Mouse (Mus musculus) kidney, embryonic 15.5 days (tissue): Measurements from ENCODE around the gene Snupn. TPM values are rescaled to one million over a fixed set of nuclear protein-coding genes. Genes with fewer than 3 reads are reported as not detected.
"Not testable (repeated sequence)": the region's sequence is repeated elsewhere in the genome, so short reads cannot be mapped to it uniquely, and the experiment has no call there.

Experiments used
- ATAC-seq: fragments of 200-750 bp; cut with Nextera tagmentation; replicated peaks from 2 replicates; pipeline ENCODE4 v1.8.0; 2017; ENCODE audit warnings: moderate TSS enrichment; ENCODE audit not compliant: low FRiP score
- H3K27ac ChIP-seq: fragments of 300-500 bp; sonication (generic); 2 replicates; pipeline ENCODE4 v1.5.1; 2015; ENCODE audit warnings: mild to moderate bottlenecking, inconsistent platforms
- H3K27me3 ChIP-seq: fragments of 300-500 bp; sonication (generic); 2 replicates; pipeline ENCODE4 v1.6.1; 2015; ENCODE audit warnings: inconsistent platforms
- H3K36me3 ChIP-seq: fragments of 300-500 bp; sonication (generic); 2 replicates; pipeline ENCODE4 v1.6.1; 2015; ENCODE audit warnings: inconsistent platforms
- H3K4me1 ChIP-seq: fragments of 300-500 bp; sonication (generic); 2 replicates; pipeline ENCODE4 v1.6.1; 2015; ENCODE audit warnings: inconsistent platforms
- H3K4me2 ChIP-seq: fragments of 300-500 bp; sonication (generic); 2 replicates; pipeline ENCODE4 v1.6.1; 2015; ENCODE audit warnings: moderate library complexity, mild to moderate bottlenecking, inconsistent platforms
- H3K4me3 ChIP-seq: fragments of 300-500 bp; sonication (generic); replicated peaks from 2 replicates; pipeline ENCODE4 v1.5.1; 2015; ENCODE audit warnings: mild to moderate bottlenecking, inconsistent platforms
- H3K9ac ChIP-seq: fragments of 300-500 bp; sonication (generic); 2 replicates; pipeline ENCODE4 v1.6.1; 2015; ENCODE audit warnings: mild to moderate bottlenecking, inconsistent platforms
- H3K9me3 ChIP-seq: fragments of 300-500 bp; sonication (generic); replicated peaks from 2 replicates; pipeline ENCODE4 v1.6.1; 2016; ENCODE audit warnings: inconsistent platforms
- WGBS: fragments of 180-500 bp; shearing (Covaris S2); methylation state at CpG from one replicate; pipeline ENCODE4 v1.1.7; 2015; ENCODE audit warnings: mixed read lengths; 5-methylcytosine and 5-hydroxymethylcytosine counted together
- polyA plus RNA-seq: library from polyadenylated mRNA; unstranded; fragments of >200 nt; fragmentation: Nextera tagmentation; extraction: Ambion mirVana; gene quantifications from 2 replicates; pipeline ENCODE4 v1.2.1, GENCODE M21; 2015

Snupn gene
- 24.1 and 28.3 TPM in 2 replicates for polyA plus RNA-seq

DNA sequence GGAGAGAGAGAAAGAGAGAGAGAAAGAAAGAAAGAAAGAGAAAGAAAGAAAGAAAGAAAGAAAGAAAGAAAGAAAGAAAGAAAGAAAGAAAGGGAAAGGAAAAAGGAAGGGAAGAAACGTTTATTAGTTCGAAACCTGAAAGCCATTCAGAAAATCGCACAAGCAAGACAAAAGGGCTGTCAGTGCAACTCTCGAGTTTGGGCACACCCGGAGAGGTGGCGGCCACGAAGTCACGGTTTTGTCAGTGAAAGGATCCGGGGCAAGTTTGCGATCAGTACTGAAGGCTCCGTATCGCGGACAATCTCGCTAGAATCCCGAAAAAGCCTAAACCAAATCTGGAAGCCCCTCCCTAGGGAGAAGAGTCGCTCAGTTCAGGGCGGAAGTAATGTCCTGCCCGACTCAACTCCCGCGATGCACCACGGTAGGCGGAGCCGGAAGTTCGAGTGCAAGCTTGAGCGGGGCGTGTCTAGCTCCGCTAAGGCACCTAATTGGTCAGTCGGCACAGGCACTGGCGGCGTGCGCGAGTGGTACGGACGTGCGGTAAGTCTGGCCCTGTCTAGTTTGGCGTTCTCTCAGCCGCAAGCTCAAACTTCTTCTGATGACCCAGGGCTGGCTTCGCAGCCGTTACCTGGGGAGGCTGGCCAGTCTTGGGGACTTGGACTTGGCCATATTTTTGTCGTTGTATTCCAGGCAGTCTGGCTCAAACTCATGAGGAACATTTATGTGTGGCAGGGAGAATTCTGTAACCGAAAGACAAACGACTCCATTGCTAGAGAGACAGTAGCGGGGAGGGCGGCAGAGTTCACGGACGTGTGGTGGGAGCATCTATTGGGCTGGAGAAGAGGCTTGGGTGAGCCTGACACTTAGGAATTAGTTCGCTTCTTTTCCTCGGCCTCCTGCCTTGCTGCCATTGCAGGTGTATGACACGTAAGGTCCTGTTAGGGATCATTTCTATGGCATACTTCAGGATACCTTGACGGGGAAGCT, at the start of gene Snupn:
Gene Snupn, plus strand, starts transcription at position 465 of the 987 bp plus-strand sequence.
- ATAC-seq, result peak; percentile 99
- under 1% methylated on average over 50 of the region's 50 CpGs for WGBS
- peak within 1 kb of the TSS; percentile 84 for H3K4me2 ChIP-seq

GRCm38 (mm10) chr9:56901187-56901586, 49.5 kb upstream of the Snupn start:
- no peak overlapping the region for H3K4me2 ChIP-seq
- H3K9ac ChIP-seq, result no peak overlapping the region
- peaks cover 22% of the 10 kb centered on the region for H3K4me1 ChIP-seq
- H3K27me3 ChIP-seq, result no peaks in the 10 kb centered on the region
- no peak for ATAC-seq
- 59% methylated on average over 8 of the region's 8 CpGs for WGBS
- peak overlapping the region; percentile 37; the same call in 1 of the 2 replicates for H3K27ac ChIP-seq
- H3K4me3 ChIP-seq, result no peak overlapping the region
- H3K9me3 ChIP-seq, result no peaks in the 10 kb centered on the region
- peaks cover 4% of the 10 kb centered on the region; the same call in 1 of the 2 replicates for H3K36me3 ChIP-seq

More for the DNA sequence above, at the start of gene Snupn:
- Histone ChIP-seq H3K27me3 (no peaks in the 10 kb centered on the region), H3K9ac (peak within 1 kb of the TSS; percentile 82), H3K36me3 (no peaks in the 10 kb centered on the region), H3K4me3 (peak within 1 kb of the TSS; percentile 73), H3K9me3 (no peaks in the 10 kb centered on the region), H3K4me1 (peaks cover 16% of the 10 kb centered on the region), H3K27ac (peak within 1 kb of the TSS; percentile 90)

DNA sequence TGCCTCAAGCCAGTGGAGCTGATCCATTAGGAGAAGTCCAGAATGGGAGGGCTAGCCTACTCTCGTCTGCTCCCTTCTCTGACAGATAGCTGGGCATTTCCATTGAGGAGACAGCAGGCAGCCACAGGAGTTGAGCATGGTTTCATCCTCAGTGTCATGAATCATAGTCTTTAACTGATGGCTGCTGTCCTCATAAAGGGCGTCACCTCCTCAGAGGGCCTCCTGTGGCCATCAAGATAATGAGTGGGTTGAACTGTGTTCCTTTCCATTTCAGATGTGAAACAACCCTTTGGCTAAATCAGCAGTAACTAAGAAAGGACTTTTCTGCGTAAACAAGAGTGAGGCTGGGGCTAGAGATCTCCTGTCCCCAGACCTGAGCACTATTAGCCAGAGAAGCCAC, 47.0 kb upstream of the Snupn start:
- Histone ChIP-seq H3K4me2 (no peak overlapping the region), H3K36me3 (no peaks in the 10 kb centered on the region), H3K9ac (no peak overlapping the region), H3K27me3 (no peaks in the 10 kb centered on the region), H3K4me3 (no peak overlapping the region), H3K4me1 (peaks cover 20% of the 10 kb centered on the region), H3K27ac (no peak overlapping the region), H3K9me3 (no peaks in the 10 kb centered on the region)
- 83% methylated on average over 3 of the region's 3 CpGs for WGBS
- no peak for ATAC-seq

DNA sequence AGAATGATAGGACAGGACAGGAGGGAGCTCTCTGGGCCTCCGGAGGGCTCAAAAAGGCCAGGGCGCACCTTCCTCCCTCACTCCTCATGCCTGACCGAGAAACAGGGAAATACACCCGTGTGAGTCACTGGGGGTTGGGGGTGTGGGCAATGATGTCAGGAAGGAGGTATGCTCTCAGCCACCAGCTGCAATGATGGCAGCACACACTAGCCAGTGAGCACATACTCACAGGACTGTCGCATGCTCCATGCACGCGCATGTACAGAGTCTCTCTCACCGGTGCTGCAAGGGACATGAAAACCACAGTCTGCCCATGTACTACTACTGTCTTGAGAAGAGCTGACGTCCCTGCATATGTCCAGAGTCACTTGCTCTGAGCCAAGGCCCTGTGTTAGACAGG, 43.1 kb upstream of the Snupn start:
- 78% methylated on average over 9 of the region's 9 CpGs for WGBS

GRCm38 (mm10) chr9:56909991-56910390, 40.7 kb upstream of the Snupn start:
- not testable (repeated sequence) for H3K27me3 ChIP-seq, ATAC-seq, H3K9ac ChIP-seq, H3K4me2 ChIP-seq, H3K4me3 ChIP-seq, H3K27ac ChIP-seq, H3K9me3 ChIP-seq, H3K36me3 ChIP-seq, H3K4me1 ChIP-seq
- 48% methylated on average over 4 of the region's 4 CpGs for WGBS

More for the DNA sequence above, 43.1 kb upstream of the Snupn start:
- Histone ChIP-seq H3K27ac (no peak overlapping the region), H3K27me3 (no peaks in the 10 kb centered on the region), H3K9me3 (no peaks in the 10 kb centered on the region), H3K4me2 (no peak overlapping the region), H3K4me3 (no peak overlapping the region), H3K36me3 (no peaks in the 10 kb centered on the region), H3K9ac (no peak overlapping the region), H3K4me1 (no peaks in the 10 kb centered on the region)
- no peak for ATAC-seq

DNA sequence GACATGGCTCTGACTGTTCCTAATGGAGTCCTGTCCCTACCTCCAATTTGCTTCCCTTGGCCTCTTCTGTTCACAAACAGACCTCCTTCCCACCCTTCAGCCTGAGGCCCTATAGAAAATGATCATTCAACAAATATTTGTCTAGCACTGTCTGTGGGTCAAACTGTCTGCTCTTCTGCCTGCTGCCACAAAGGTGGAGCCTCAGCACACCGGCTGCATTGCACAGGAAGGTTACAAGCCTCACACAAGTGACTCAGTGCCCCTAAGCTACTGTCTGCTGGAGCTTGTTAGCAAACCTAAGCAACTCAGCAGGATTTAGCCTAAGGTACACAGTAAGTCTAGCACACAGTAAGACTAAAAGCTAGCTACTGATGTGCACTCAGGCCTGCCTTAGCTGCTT, 39.7 kb upstream of the Snupn start:
- Histone ChIP-seq H3K4me1 (no peaks in the 10 kb centered on the region), H3K36me3 (peaks cover 12% of the 10 kb centered on the region), H3K27me3 (no peaks in the 10 kb centered on the region), H3K9ac (no peak overlapping the region), H3K4me2 (no peak overlapping the region), H3K9me3 (no peaks in the 10 kb centered on the region), H3K27ac (no peak overlapping the region), H3K4me3 (no peak overlapping the region)
- WGBS, result 70% methylated on average over 1 of the region's 1 CpGs
- ATAC-seq, result no peak

DNA sequence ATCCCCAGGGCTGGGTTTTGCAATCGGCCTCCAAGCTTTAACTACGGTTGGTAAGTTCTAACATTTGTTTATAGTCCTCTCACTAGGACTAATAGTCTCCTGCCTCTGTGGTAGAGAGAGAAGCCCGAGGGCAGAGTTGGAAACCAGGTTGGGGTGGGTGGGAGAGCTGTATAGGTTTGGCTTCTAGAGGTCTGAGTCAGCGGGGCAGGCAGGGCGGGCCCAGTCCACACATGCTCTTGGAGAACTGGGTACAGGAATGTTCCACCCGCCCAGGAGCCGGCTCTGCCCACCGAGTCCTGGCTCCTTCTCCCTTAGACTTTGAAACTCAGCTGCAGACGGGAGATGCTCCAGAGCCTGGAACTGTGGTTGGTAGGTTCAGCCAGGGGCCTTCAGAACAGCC, 36.7 kb upstream of the Snupn start:
- H3K36me3 ChIP-seq, result peaks cover 38% of the 10 kb centered on the region
- H3K4me3 ChIP-seq, result no peak overlapping the region
- ATAC-seq, result no peak
- WGBS, result 86% methylated on average over 9 of the region's 9 CpGs
- H3K27me3 ChIP-seq, result no peaks in the 10 kb centered on the region
- no peaks in the 10 kb centered on the region for H3K9me3 ChIP-seq
- no peak overlapping the region for H3K27ac ChIP-seq
- no peak overlapping the region for H3K4me2 ChIP-seq
- H3K4me1 ChIP-seq, result no peaks in the 10 kb centered on the region
- H3K9ac ChIP-seq, result no peak overlapping the region

GRCm38 (mm10) chr9:56915116-56915515, 35.6 kb upstream of the Snupn start:
- Histone ChIP-seq H3K27ac (no peak overlapping the region), H3K4me3 (no peak overlapping the region), H3K9ac (no peak overlapping the region), H3K27me3 (no peaks in the 10 kb centered on the region), H3K36me3 (peaks cover 48% of the 10 kb centered on the region), H3K9me3 (no peaks in the 10 kb centered on the region), H3K4me1 (no peaks in the 10 kb centered on the region), H3K4me2 (no peak overlapping the region)
- WGBS, result 95% methylated on average over 1 of the region's 1 CpGs
- no peak for ATAC-seq

- 75% methylated on average over 5 of the region's 5 CpGs for WGBS
- no peak for ATAC-seq
- H3K9ac ChIP-seq, result no peak overlapping the region
- H3K4me3 ChIP-seq, result no peak overlapping the region
- no peaks in the 10 kb centered on the region for H3K4me1 ChIP-seq
- H3K36me3 ChIP-seq, result peaks cover 52% of the 10 kb centered on the region
- H3K27me3 ChIP-seq, result no peaks in the 10 kb centered on the region
- H3K4me2 ChIP-seq, result no peak overlapping the region
- no peaks in the 10 kb centered on the region for H3K9me3 ChIP-seq
- no peak overlapping the region for H3K27ac ChIP-seq
Measured at GRCm38 (mm10) chr9:56915695-56916410, 34.8 kb upstream of the Snupn start.

GRCm38 (mm10) chr9:56917131-56917530, 33.5 kb upstream of the Snupn start:
- 58% methylated on average over 2 of the region's 2 CpGs for WGBS
- Histone ChIP-seq H3K4me1 (no peaks in the 10 kb centered on the region), H3K36me3 (peaks cover 64% of the 10 kb centered on the region), H3K27ac (no peak overlapping the region), H3K9me3 (no peaks in the 10 kb centered on the region), H3K9ac (no peak overlapping the region), H3K27me3 (no peaks in the 10 kb centered on the region), H3K4me2 (no peak overlapping the region), H3K4me3 (no peak overlapping the region)
- no peak for ATAC-seq

- Histone ChIP-seq H3K4me1 (peaks cover 8% of the 10 kb centered on the region), H3K27ac (no peak overlapping the region), H3K4me3 (no peak overlapping the region), H3K27me3 (no peaks in the 10 kb centered on the region), H3K36me3 (peaks cover 75% of the 10 kb centered on the region), H3K4me2 (no peak overlapping the region), H3K9me3 (no peaks in the 10 kb centered on the region), H3K9ac (no peak overlapping the region)
- ATAC-seq, result no peak
- WGBS, result 94% methylated on average over 13 of the region's 13 CpGs
Measured at GRCm38 (mm10) chr9:56918466-56918865, 32.2 kb upstream of the Snupn start.

GRCm38 (mm10) chr9:56922746-56923145, 27.9 kb upstream of the Snupn start:
- no peak overlapping the region for H3K27ac ChIP-seq
- 86% methylated on average over 4 of the region's 4 CpGs for WGBS
- ATAC-seq, result no peak
- peaks cover 45% of the 10 kb centered on the region for H3K4me1 ChIP-seq
- 0 out of 2 replicates have a peak overlapping the region, but pooled peaks have one; percentile 33 for H3K9ac ChIP-seq
- H3K27me3 ChIP-seq, result no peaks in the 10 kb centered on the region
- peaks cover 55% of the 10 kb centered on the region for H3K36me3 ChIP-seq
- peak overlapping the region; percentile 93 for H3K4me2 ChIP-seq
- no peak overlapping the region for H3K4me3 ChIP-seq
- H3K9me3 ChIP-seq, result no peaks in the 10 kb centered on the region
